Mouse (Mus musculus) urinary bladder, postnatal 10 days (tissue): Measurements from ENCODE around the gene Cct8.
"Not testable (repeated sequence)": the region's sequence is repeated elsewhere in the genome, so short reads cannot be mapped to it uniquely, and the experiment has no call there.

Experiments
- DNase-seq: peaks from one replicate; pipeline ENCODE4 v3.0.0; 2022; ENCODE audit warnings: low spot score

Gene Cct8

GRCm38 (mm10) chr16:87495716-87496447 lies at the start of gene Cct8:
Gene Cct8 (minus strand): TSS chr16:87495873.
- peak; percentile 92 for DNase-seq

GRCm38 (mm10) chr16:87528755-87529154 lies 33.1 kb upstream of the Cct8 start:
- no peak for DNase-seq

- DNase-seq: no peak
These were observed 32.0 kb upstream of the Cct8 start for GRCm38 (mm10) chr16:87527553-87528249.

- DNase-seq: no peak
These were observed 28.6 kb upstream of the Cct8 start for GRCm38 (mm10) chr16:87524228-87524627.

GRCm38 (mm10) chr16:87512331-87512730 lies 16.7 kb upstream of the Cct8 start:
- DNase-seq: no peak

GRCm38 (mm10) chr16:87511706-87512105 lies 16.0 kb upstream of the Cct8 start:
- DNase-seq: no peak

GRCm38 (mm10) chr16:87501304-87502078 lies 5.8 kb upstream of the Cct8 start:
- no peak for DNase-seq

- no peak for DNase-seq
These were observed 3.9 kb upstream of the Cct8 start for GRCm38 (mm10) chr16:87499556-87499955.

GRCm38 (mm10) chr16:87497171-87497570 lies 1.5 kb upstream of the Cct8 start:
- DNase-seq: no peak

- DNase-seq: no peak
These were observed 1.1 kb upstream of the Cct8 start for GRCm38 (mm10) chr16:87496728-87497127.

GRCm38 (mm10) chr16:87494955-87495655 lies 568 bp downstream of the Cct8 start:
- DNase-seq: no peak

GRCm38 (mm10) chr16:87492191-87492792 lies 3.4 kb downstream of the Cct8 start:
- DNase-seq: not testable (repeated sequence)

- no peak for DNase-seq
These were observed 7.1 kb downstream of the Cct8 start for GRCm38 (mm10) chr16:87488605-87489004.

- DNase-seq: no peak
These were observed 8.9 kb downstream of the Cct8 start for GRCm38 (mm10) chr16:87486739-87487138.

- DNase-seq: no peak
These were observed 11.3 kb downstream of the Cct8 start for GRCm38 (mm10) chr16:87484367-87484766.

- no peak for DNase-seq
These were observed 25.1 kb downstream of the Cct8 start for GRCm38 (mm10) chr16:87470579-87470978.

GRCm38 (mm10) chr16:87458752-87459151 lies 36.9 kb downstream of the Cct8 start:
- DNase-seq: no peak

- no peak for DNase-seq
These were observed 40.5 kb downstream of the Cct8 start for GRCm38 (mm10) chr16:87455180-87455611.

GRCm38 (mm10) chr16:87454419-87455179 lies 41.1 kb downstream of the Cct8 start, which contains the start of gene Usp16:
Gene Usp16 (plus strand): TSS chr16:87454703.
- DNase-seq: peak; percentile 82

- no peak for DNase-seq
These were observed 42.4 kb downstream of the Cct8 start for GRCm38 (mm10) chr16:87453226-87453625.

- no peak for DNase-seq
These were observed 50.1 kb downstream of the Cct8 start for GRCm38 (mm10) chr16:87445528-87445927.
